Mouse (Mus musculus): ENCODE data around the gene 1110032F04Rik.
A peak's percentile ranks its signal among the peaks of the same experiment; 100 is the strongest.
"Not testable (repeated sequence)": the region's sequence is repeated elsewhere in the genome, so short reads cannot be mapped to it uniquely, and the experiment has no call there.

Gene 1110032F04Rik

GRCm38 (mm10) chr3:68869211-68869690 is at the start of gene 1110032F04Rik:
Gene 1110032F04Rik, plus strand, starts transcription at chr3:68869586.
- peak in 1 of 2 experiments; percentile 1 for DNase-seq

GRCm38 (mm10) chr3:68821406-68821805 is 48.0 kb upstream of the 1110032F04Rik start:
- DNase-seq = no peak

GRCm38 (mm10) chr3:68821926-68822341 is 47.5 kb upstream of the 1110032F04Rik start:
- no peak for DNase-seq

GRCm38 (mm10) chr3:68823876-68824764 is 45.3 kb upstream of the 1110032F04Rik start:
- DNase-seq = no peak

- DNase-seq = no peak
Observed at GRCm38 (mm10) chr3:68824765-68825090, 44.7 kb upstream of the 1110032F04Rik start.

GRCm38 (mm10) chr3:68825151-68825550 is 44.2 kb upstream of the 1110032F04Rik start:
- no peak for DNase-seq

GRCm38 (mm10) chr3:68827671-68828070 is 41.7 kb upstream of the 1110032F04Rik start:
- DNase-seq = no peak

- no peak for DNase-seq
Observed at GRCm38 (mm10) chr3:68829944-68830343, 39.4 kb upstream of the 1110032F04Rik start.

GRCm38 (mm10) chr3:68836857-68837499 is 32.4 kb upstream of the 1110032F04Rik start:
- DNase-seq = no peak

GRCm38 (mm10) chr3:68840206-68840605 is 29.2 kb upstream of the 1110032F04Rik start:
- DNase-seq = no peak

GRCm38 (mm10) chr3:68844025-68844424 is 25.4 kb upstream of the 1110032F04Rik start:
- DNase-seq = no peak

- DNase-seq = no peak
Observed at GRCm38 (mm10) chr3:68848323-68848722, 21.1 kb upstream of the 1110032F04Rik start.

- DNase-seq = no peak
Observed at GRCm38 (mm10) chr3:68852414-68852813, 17.0 kb upstream of the 1110032F04Rik start.

GRCm38 (mm10) chr3:68869691-68870567 is 543 bp downstream of the 1110032F04Rik start:
- DNase-seq = peak; percentile 1 to 5

GRCm38 (mm10) chr3:68870568-68870950 is 1.2 kb downstream of the 1110032F04Rik start:
- no peak for DNase-seq

- DNase-seq = no peak
Observed at GRCm38 (mm10) chr3:68874079-68874478, 4.7 kb downstream of the 1110032F04Rik start.

- no peak for DNase-seq
Observed at GRCm38 (mm10) chr3:68886845-68887244, 17.5 kb downstream of the 1110032F04Rik start.

- no peak for DNase-seq
Observed at GRCm38 (mm10) chr3:68895426-68895825, 26.0 kb downstream of the 1110032F04Rik start.

GRCm38 (mm10) chr3:68897154-68897553 is 27.8 kb downstream of the 1110032F04Rik start:
- DNase-seq = no peak

- DNase-seq = not testable (repeated sequence)
Observed at GRCm38 (mm10) chr3:68902636-68903035, 33.2 kb downstream of the 1110032F04Rik start.

GRCm38 (mm10) chr3:68904902-68905778 is 35.8 kb downstream of the 1110032F04Rik start:
- no peak for DNase-seq

GRCm38 (mm10) chr3:68907509-68907908 is 38.1 kb downstream of the 1110032F04Rik start:
- DNase-seq = no peak
